Mouse (Mus musculus): ENCODE data around the gene Adam6a. TPM values are rescaled to one million over a fixed set of nuclear protein-coding genes. Genes with fewer than 3 reads are reported as not detected.

Adam6a gene
- polyA plus RNA-seq (2014; fragmentation: Illumina TruSeq; extraction: RNeasy Lipid Tissue Mini Kit (QIAGEN cat#74804)), result not detected

DNA sequence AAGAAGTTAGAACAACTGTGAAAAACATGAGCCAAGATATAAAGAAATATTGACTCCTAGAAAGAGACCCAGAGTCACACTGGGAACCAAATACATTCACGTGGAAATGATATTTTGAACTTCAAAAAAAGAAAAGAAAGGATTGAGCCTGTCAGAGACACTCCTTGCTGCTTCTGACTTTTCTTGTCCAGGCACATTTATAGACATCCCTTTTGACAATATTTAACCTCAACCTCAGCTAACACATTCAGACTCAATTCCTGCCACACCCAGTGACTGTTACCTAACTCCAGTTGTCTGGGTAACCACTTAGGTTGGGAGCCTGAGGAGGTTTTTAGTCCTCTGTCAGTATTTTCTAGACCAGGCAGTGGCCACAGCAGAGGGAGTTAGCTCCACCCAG is at the start of gene Adam6a:
Gene Adam6a, plus strand, starts transcription at position 301 of the 400 bp plus-strand sequence.

Other genes with a start within 250 kb of the Adam6a start
- gene Adam6b, start 54.4 kb upstream of the Adam6a start, polyA plus RNA-seq (2014; fragmentation: Illumina TruSeq; extraction: RNeasy Lipid Tissue Mini Kit (QIAGEN cat#74804)), result not detected

Measured in ovary, adult 10 weeks (tissue).